Mouse (Mus musculus) WW6 (cell line): ENCODE measurements at regions not wholly inside any gene's neighbourhood (a gene's known extent, or its start where the extent isn't known, plus 50 kb on each side); places are given as distances from the start of the nearest gene placed in this dataset.
A peak's percentile ranks its signal among the peaks of the same experiment; 100 is the strongest.

ENCODE experiments used
- DNase-seq: peaks from one replicate; pipeline ENCODE4 v3.0.0-alpha.2; 2013; ENCODE audit warnings: low read depth, low spot score

DNA sequence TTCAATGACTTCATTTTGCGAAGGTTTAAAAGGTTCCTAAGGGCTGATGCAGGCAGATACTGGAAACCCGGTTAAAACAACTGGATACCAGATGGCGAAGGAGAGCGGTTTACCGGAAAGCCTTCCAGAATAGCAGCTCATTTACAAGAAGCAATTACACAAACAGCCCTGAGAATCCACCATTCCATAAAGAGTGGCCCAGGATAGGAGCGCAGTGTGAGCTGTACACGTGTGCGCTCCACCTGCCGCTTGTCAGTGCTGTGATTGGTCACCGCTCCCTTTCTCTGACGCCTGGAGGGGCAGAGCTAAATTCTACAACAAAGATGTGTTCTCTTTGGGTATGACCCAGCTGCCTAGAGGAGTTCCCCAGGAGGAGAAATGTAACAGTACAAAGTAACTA lies 249.5 kb upstream of the Runx1 start:
- DNase-seq: no peak

DNA sequence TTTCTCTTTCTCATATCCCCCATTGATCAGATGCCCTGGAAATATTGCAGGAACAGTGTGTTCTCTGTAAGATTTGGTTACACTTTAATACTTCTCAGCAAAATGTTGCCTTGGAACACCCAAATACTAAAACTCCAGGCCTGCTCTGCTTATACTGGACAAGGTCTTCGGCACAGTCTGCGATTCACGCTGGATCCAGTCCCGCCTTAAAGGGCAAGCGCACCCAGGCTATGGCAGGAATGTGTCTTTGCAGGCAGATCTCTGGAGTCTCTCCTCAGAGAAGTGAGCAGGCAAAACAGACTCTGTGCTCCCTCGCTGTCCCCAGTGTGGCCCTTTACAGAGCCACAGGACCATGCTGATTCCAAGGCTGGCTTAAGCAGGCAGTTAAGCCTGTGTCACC lies 246.2 kb upstream of the Runx1 start:
- no peak for DNase-seq

GRCm38 (mm10) chr16:93071726-93072125 lies 245.8 kb upstream of the Runx1 start:
- no peak for DNase-seq

GRCm38 (mm10) chr16:93066821-93067220 lies 240.9 kb upstream of the Runx1 start:
- no peak for DNase-seq

DNA sequence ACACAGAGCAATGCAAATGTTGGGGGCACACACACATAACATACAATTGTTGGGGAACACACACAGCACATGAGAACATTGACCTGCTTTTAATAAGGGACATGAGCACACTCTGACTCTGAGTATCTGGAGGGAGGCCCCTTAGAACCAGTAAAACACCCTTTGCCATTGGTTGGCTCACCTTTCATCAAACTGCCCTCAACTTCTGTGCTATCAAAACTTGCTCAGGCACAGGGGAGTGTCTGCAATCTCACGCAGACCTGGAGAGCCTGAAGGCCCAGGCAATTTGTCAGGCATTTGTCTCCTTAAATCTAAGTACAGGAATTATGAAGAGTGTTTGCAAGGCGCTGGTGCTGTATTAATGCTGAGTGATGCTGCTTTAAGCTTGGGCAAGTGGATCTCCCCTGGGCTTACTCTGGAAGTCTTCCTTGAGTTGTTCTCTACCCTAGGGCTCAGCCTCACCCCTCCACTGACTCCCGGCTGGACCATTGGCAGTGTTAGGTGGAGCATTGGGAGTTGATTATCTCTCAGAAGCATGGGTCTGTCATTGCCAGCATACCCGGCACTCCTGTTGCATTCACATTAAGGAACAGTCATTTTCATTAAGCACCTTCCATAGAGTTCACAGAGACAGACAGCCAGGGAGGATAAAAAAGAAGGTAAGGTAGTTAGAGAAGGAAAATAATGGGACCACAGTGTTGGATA lies 235.7 kb upstream of the Runx1 start:
- DNase-seq: no peak

DNA sequence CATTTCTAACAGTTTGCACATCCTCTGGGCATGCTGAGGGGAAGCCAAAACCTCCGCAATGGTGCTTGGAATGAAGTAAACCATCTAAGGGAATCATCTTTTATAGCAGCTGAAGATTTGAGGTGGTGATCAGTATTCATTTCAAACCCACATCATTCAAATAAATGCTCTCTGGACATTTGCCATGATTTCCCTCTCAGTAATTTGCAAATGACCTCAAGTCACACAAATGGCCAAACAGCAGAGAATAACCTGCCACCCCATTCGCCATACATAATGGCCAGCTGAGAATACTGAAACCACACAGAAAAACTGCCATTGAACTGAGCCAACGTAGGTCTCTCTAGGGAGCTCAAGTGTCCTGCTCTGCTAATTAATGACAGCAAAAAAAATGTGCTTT lies 230.3 kb upstream of the Runx1 start:
- DNase-seq: no peak

- no peak for DNase-seq
These were observed 229.6 kb upstream of the Runx1 start for GRCm38 (mm10) chr16:93055545-93055944.

DNA sequence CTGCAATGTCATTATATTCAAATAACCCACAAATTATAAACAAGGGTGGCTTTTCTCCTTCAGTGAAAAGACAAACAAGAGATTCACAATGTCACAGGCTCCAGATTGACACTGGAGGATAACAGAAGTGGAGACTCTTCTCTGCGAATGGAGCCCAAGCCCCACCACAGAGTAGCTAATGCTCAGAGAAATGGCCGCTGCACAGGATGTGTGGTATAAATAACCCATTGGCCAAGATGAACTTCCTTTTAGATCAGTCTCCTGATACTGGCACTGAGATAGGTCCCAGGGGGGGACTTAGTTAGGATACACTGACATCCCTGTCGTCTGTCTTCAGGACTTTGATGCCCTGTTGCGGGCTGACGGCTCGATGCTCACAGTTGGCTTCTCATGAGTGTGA lies 225.3 kb upstream of the Runx1 start:
- DNase-seq: no peak

DNA sequence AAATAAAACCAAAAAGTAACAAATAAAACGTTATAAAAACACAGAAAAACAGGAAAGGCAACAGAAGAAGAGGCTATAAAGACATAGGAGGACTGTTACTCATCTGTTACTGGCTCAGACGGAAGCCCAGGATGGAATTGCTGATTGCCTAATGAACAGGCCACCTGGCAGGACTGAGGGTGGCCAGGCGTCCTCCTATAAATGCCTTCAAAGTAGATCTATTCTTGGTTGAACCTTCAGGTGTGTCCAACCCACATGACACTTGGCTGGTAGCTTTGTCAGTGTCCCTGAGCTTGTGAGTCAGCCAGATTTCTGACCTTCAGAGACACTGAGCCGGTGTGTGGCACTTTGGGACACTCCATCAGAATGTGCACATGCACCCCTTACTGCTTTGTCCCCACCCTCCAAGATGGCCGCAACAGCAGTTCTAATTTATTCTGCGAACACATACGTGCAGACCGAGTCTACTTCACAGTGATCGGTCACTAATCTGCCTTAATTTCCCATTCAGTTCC lies 222.5 kb upstream of the Runx1 start:
- no peak for DNase-seq

DNA sequence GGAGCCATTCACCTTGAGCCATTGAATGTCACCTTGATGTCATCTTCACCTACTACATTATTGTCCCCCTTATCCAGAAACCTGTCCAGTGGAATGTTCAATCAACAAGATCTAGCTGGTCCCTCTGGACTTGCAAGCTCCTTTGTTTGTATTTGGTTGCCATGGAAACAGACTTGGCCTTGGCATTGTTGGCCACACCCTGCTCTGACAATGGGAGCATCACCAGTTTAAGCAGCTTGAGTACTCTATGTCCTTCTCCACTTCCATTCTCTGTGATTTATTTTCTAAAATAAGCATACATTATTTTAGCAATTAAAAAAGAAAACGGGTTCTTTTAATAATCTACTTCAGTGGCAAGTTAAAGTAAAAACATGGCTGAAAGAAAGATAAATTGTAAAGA lies 221.6 kb upstream of the Runx1 start:
- peak; percentile 20 for DNase-seq

GRCm38 (mm10) chr16:93046221-93046620 lies 220.3 kb upstream of the Runx1 start:
- DNase-seq: no peak

DNA sequence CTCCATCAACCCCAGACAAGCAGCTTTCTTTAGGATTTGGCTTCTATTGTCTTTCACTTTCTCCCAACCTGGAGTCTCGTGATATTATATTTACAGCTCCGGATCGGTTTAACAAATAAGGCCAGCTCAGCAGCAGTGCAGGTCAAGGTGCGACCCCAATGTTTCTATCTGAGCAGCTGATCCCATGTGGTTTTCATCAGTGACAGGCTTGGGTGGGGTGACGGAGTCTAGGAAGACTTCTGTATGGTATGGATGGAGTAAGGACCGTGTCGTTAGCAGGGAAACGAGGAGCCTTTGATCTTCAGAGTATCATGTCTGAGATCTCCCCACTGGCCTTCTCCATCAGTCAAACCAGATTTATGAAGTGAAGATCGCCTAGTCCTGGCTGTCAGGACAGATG lies 217.4 kb upstream of the Runx1 start:
- no peak for DNase-seq

DNA sequence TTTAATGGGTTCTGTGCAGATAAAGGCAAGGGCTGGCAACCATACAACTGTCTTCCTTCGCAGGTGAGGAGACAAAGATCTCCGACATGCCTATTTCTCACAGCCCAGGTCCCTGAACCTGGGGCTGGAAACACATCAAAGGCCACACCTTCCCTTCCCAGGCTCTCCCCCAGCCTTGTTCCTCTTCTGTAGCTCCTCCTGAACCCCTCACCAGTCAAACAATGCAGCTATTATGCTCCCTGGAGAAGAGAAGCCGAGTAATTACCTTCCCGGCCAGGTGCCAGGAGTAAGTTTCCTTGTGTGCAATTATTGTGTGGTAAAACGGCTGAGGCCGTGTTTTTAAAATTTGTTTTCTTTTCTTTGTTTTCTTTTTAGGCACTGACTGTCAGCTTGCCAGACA lies 217.0 kb upstream of the Runx1 start:
- DNase-seq: no peak

GRCm38 (mm10) chr16:93042491-93042890 lies 216.5 kb upstream of the Runx1 start:
- DNase-seq: no peak

GRCm38 (mm10) chr16:93041887-93042286 lies 215.9 kb upstream of the Runx1 start:
- no peak for DNase-seq

- no peak for DNase-seq
These were observed 215.4 kb upstream of the Runx1 start for GRCm38 (mm10) chr16:93041399-93041798.

GRCm38 (mm10) chr16:93035626-93036025 lies 209.7 kb upstream of the Runx1 start:
- DNase-seq: no peak

DNA sequence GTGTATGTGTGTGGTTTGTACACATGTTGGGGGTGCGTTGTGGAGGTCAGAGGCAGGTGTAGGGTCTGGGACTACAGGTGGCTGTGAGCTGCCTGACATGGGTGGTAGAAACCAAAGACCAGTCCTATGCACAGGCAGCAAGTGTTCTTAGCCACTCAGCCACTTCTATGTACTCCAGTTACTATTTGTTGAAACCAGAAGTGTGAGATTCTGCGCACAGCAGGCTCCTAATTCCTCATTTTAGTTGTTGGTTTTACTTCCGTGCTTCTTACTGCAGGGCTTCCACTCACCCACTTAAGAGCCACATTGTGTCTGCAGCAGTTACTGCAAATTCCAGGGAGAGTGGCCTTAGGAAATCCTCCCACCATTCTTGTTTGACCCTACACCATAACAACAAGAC lies 208.0 kb upstream of the Runx1 start:
- DNase-seq: no peak

- DNase-seq: no peak
These were observed 205.7 kb upstream of the Runx1 start for GRCm38 (mm10) chr16:93031624-93032023.

GRCm38 (mm10) chr16:93028640-93029039 lies 202.7 kb upstream of the Runx1 start:
- DNase-seq: no peak

DNA sequence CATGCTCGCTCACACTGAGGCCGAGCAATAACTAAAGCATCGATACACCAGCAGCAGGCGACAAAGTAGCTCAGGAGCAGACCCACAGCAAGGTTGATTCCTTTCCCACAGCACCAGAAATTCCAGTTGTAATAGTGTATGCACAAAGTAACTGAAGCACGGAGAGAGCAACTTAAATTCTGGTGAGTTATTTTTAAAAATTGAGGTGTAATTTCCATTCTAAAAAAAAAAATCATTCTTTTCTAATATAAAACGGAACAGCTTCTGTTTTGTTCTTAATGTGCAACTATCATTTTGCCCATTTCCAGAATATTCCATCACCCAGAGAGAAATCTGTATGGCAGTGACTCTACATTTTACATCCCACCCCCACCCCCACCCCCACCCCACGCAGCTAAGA lies 202.1 kb upstream of the Runx1 start:
- no peak for DNase-seq

- DNase-seq: no peak
These were observed 200.2 kb upstream of the Runx1 start for GRCm38 (mm10) chr16:93026094-93026648.

DNA sequence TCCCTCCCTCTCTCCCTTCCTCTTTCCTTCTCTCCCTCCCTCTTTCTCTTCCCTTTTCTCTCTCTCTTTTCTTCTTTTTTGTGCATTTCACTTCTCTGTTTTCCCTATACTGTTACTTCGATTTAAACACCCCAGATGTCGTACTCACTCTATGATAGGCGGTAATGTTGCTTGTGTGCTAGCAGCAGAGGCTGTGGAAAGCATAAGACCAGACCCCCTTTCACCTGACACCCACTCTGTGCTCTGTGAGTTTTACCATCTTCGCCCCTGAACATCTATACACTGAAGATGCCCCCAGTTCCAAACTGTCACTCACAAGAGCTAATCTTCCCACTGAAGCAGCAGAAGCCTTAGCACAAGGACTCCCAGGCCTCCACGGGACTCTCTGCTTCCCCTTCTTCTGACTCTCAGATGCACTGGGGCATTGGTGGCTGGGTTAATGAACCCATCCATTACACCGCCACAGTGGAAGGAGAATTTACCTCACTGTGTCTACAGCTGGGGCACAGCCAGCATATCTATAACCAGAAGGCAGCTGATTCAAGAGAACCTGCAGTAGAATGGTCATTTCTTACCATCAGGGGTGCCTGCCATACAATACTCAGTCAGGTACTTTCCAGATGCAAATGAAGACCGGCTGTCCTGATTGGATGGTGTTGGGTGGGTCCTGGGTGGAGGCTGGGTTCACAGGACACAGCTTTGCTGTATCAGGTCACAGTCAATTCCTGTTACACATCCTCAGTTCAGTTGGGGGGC lies 194.0 kb upstream of the Runx1 start:
- no peak for DNase-seq
